Mouse (Mus musculus) olfactory bulb, adult 2 months (tissue): ENCODE measurements at regions not wholly inside any gene's neighbourhood (a gene's known extent, or its start where the extent isn't known, plus 50 kb on each side); places are given as distances from the start of the nearest gene placed in this dataset.

Experiments
- CTCF ChIP-seq: fragments of 200-500 bp; IDR thresholded peaks from 2 replicates; pipeline ENCODE4 v1.5.1; 2012; ENCODE audit warnings: low read depth, mild to moderate bottlenecking, low read length, moderate library complexity; ENCODE audit not compliant: insufficient read depth
- POLR2A ChIP-seq: fragments of 200-500 bp; IDR thresholded peaks from 2 replicates; pipeline ENCODE4 v1.6.1; 2012; ENCODE audit warnings: mild to moderate bottlenecking, low read depth, low read length, moderate library complexity; ENCODE audit not compliant: insufficient read depth

DNA sequence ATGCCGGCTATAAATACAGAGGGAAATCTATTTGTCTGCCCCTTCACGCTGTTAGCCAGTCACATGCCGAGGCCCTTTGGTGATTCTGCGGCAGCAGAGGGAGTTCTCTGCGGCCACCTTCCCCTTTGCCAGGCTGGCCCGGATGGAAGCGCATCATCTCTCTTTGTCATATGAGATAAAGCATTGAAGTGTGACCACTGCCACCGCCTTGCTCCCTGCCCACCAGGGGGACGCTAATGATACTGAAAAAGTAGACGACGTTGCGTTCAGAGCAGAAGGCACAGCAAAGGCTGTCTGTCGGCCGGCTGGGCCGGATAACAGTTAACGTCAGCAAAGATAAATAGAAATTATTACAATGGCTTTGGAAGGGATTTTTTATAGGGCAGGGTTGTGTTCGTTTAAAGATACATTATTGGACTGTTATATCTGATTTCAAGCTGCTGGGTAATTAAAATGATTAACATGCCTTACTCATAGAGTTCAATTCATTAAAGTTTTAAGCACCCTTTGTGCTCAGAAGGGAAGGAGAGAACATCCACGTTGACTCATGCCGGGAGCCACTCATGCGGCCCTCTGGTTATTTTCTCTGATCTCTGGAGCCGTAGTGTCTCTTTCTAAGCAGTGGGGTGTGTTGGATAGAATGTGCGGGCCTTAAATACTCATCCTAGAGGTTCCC, 354.6 kb upstream of the Zfp507 start:
- no peak for TF ChIP-seq POLR2A
- TF ChIP-seq CTCF: no peak
